Mouse (Mus musculus) megakaryocyte-erythroid progenitor cell, adult 5 weeks (primary cell): Measurements from ENCODE around the gene Lrfn4. TPM values are rescaled to one million over a fixed set of nuclear protein-coding genes. Genes with fewer than 3 reads are reported as not detected.

Experiments used
- polyA plus RNA-seq: library from polyadenylated mRNA; stranded (reverse); fragments of >175 nt; gene quantifications from 2 replicates; pipeline ENCODE4 v1.2.3, GENCODE M21; 2012

Gene Lrfn4
- polyA plus RNA-seq: 19.3 and 29.2 TPM in 2 replicates

GRCm38 (mm10) chr19:4615151-4616093 is at the start of gene Lrfn4:
Lrfn4 (minus strand) TSS chr19:4615667.

DNA sequence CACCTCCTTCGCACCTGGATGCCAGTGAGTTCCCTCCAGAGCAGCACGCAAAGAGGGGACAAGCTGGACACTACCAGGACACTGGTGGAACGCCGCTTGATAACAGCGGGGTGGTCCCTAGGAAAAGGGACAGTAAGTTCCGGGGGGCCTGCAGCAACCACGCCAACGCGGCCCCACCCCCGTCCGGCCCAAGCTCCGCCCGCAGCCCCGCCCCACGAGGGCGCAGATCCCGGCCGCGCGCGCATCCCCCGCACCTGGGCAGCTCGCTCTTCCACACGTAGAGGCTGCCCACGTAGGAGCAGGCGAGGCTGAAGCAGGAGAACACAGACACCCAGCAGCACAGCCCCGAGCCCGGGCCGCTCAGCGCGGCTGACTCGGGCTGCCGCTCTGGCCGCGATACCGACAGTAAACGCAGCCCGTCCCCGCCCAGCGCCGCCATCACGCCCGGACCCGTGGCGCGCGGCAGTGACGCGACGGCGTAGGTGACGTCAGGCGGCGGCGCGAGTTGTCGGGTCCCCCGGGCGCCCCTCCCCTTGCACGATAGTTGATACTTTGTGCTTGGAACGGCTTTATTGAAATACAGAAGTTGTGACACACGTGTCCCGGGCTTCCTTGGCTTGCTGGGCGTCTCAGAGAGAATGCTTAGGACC is 9.8 kb upstream of the Lrfn4 start, which contains the start of gene Rce1:
TSS of gene Rce1 (minus strand) at position 463 of the 650 bp plus-strand sequence.

Other genes starting within 250 kb of the Lrfn4 start
- gene Kdm2a, start 217.4 kb downstream of the Lrfn4 start, polyA plus RNA-seq: 50.0 and 66.2 TPM in 2 replicates
- 0.15 and 0.37 TPM in 2 replicates for gene Rhod, start 176.2 kb downstream of the Lrfn4 start, polyA plus RNA-seq
- gene Syt12, start 138.2 kb downstream of the Lrfn4 start, polyA plus RNA-seq: 0.19 TPM in 1 of 2 replicates, not detected in the other
- gene 2010003K11Rik, start 117.1 kb downstream of the Lrfn4 start, polyA plus RNA-seq: not detected in 2 replicates
- 4.9 and 5.5 TPM in 2 replicates for gene Pcx, start 105.2 kb downstream of the Lrfn4 start, polyA plus RNA-seq
- 47.6 and 55.8 TPM in 2 replicates for gene Rce1, start 10.0 kb upstream of the Lrfn4 start, polyA plus RNA-seq
- gene Gm960, start 83.0 kb upstream of the Lrfn4 start, polyA plus RNA-seq: 0.34 TPM in 1 of 2 replicates, not detected in the other
- 0.02 and 0.06 TPM in 2 replicates for gene Sptbn2, start 95.5 kb upstream of the Lrfn4 start, polyA plus RNA-seq
- gene Rbm4b, start 140.8 kb upstream of the Lrfn4 start, polyA plus RNA-seq: 11.2 and 13.4 TPM in 2 replicates
- 15.6 and 16.8 TPM in 2 replicates for gene Rbm4, start 178.2 kb upstream of the Lrfn4 start, polyA plus RNA-seq
- 0.68 and 1.4 TPM in 2 replicates for gene Gm21992, start 195.9 kb upstream of the Lrfn4 start, polyA plus RNA-seq
- 37.4 and 39.1 TPM in 2 replicates for gene Rbm14, start 196.0 kb upstream of the Lrfn4 start, polyA plus RNA-seq
- gene Ccs, start 223.7 kb upstream of the Lrfn4 start, polyA plus RNA-seq: 59.4 and 60.0 TPM in 2 replicates
- not detected in 2 replicates for gene Ccdc87, start 223.7 kb upstream of the Lrfn4 start, polyA plus RNA-seq
- 7.5 and 11.2 TPM in 2 replicates for gene Ctsf, start 239.5 kb upstream of the Lrfn4 start, polyA plus RNA-seq